Mouse (Mus musculus): ENCODE data around the gene Gm20741. TPM values are rescaled to one million over a fixed set of nuclear protein-coding genes. Genes with fewer than 3 reads are reported as not detected.

Gene Gm20741
- not detected for total RNA-seq (2021)

DNA sequence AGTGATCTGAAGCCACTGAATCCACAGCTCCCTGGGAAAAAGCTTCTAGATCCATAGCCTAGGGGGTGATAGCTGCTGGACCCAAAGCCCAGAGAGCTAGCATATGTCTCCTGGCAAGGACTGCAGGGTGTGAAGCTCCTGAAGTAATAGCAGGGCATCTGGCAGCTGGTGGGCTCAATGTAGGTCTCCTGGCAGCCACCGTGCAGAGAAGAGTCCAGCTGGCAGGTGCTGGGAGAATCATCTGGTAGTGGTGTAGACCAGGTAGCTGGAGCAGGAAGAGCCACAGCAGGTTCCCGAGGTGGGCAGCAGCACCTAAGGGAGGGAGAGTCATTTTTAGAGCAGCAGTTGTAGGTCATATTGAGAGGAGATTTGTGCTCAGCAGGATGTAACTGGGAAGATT lies at the start of gene Gm20741:
Gene Gm20741, minus strand, starts transcription at position 394 of the 400 bp plus-strand sequence.
- intact Hi-C loops (cut with DNase I): no loop called here
- no peak for DNase-seq (ENCODE audit: extremely low spot score in 1 of 2, low spot score in 2 of 2)

DNA sequence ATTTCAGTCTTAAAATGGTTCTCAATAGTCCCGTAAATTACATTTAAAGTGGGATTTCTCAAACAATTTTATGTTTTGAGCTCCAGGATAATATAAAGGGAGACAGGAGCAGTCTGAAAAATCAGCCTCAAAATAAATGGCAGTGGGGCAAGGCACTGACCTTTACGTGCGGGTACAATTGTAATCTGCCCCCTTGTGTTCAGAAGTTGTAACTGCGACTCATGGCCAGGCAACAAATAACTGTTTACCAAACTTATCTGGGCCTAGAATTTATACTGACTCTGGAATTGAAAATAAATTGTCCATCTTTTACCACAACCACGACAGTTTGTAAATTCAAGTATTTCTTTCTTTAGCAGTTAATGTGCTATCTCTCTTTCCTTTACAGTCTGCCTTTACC lies 39.4 kb upstream of the Gm20741 start:
- intact Hi-C loops (cut with DNase I): no loop called here
- DNase-seq (ENCODE audit: extremely low spot score in 1 of 2, low spot score in 2 of 2): no peak

DNA sequence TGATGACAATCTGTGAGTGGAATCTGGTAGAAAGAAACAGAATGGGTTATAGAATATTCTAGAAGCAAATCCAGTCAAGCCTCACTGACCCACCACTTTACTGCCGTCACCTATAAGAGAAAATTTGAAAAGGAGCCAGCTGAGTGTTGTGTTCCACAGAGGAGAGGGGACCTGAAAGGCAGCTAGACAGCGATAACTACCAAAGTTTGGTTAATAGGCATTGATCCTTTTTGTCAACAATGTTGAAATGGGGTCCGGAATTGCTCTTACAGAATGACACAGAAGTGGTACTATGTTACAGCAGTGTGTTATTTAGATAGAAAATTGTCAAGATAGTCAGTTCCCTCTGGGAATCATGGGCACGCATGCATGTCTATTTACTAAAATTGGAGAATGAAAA lies 36.5 kb upstream of the Gm20741 start:
- intact Hi-C loops (cut with DNase I): no loop called here
- no peak for DNase-seq (ENCODE audit: extremely low spot score in 1 of 2, low spot score in 2 of 2)

DNA sequence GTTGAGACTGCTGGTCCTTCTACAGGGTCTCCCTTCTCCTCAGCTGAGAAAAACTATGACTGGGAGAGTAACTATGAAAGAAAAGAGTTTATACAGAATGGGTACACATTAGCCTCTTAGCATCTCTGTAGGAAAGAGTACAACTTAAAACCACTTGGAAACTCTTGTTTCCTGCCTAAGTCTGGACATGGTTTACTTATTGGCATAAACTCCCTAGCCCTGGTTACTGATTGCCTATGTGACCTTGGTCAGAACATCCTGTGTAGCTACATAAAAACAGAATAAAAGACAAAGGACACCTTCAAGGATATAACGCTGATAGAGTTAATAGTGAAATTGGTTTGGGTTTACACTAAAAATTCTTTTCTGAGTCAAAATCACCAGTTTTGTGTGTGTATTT lies 35.3 kb upstream of the Gm20741 start:
- intact Hi-C loops (cut with DNase I): no loop called here
- DNase-seq (ENCODE audit: extremely low spot score in 1 of 2, low spot score in 2 of 2): no peak

DNA sequence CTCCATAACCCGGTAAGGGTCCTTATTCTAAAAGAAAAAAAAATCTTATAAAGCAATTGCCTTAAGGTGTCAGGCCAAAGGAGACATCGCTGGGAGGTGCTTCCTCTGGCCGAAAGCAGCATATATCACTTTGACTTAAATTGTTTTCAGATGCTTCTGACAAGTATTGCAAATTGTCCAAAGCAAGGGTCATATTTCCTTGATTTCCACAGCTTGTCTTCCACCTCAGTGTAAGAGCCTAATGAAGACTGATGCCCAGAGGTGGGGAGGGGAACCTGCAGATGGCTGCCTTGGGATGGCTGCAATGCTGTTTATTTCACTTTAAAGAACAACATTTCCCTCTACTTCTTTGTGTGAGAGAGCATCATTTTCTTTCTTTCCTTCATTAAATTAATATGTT lies 15.0 kb upstream of the Gm20741 start:
- DNase-seq (ENCODE audit: extremely low spot score in 1 of 2, low spot score in 2 of 2): no peak
- intact Hi-C loops (cut with DNase I): no loop called here

DNA sequence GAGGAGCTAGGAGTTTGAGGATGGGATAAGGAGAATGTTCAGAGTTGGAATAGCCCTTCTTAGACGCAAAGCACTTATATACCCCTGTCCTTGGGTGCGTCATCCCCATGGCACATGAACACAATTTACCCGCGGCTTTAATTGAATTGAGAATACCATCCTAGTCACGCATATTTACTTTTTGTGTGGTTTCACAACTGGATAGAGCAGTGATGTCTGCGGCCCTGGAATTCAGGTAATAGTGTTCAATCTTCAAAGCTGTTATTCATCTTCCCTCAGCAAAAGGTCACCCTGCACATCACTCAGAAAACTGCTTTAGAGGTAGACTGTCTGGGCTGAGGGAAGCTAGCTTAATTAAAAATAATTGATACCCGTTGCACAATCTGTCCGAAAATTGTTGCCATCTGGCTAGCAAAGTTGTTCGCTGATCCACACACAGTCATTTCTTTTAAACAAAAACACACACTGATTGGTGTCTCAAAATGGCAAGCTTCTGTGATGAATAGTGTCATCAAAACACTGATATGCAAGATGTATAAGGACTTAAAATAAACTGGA lies 14.2 kb upstream of the Gm20741 start, which contains the start of gene Krtap14:
Gene Krtap14, minus strand, starts transcription at position 51 of the 558 bp plus-strand sequence.
- DNase-seq (ENCODE audit: extremely low spot score in 1 of 2, low spot score in 2 of 2): no peak
- intact Hi-C loops (cut with DNase I): no loop called here

DNA sequence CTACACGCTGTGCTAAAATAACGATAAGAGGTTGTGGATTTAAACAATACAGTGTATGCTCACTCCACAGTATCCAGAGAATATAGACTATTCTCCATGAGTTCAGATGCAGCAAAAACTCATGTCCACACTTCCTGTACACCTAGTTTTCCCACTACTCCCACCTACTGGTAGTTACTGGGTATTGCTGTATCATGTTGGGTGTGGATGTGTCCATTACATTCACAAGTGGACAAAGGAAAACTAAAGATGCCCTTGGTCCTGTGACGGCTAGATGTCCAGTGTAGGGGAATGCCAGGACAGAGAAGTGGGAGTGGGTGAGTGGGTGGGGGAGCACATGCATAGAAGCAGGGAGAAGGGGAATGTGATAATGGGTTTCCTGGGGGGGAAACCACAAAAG lies 11.7 kb upstream of the Gm20741 start:
- DNase-seq (ENCODE audit: extremely low spot score in 1 of 2, low spot score in 2 of 2): no peak

DNA sequence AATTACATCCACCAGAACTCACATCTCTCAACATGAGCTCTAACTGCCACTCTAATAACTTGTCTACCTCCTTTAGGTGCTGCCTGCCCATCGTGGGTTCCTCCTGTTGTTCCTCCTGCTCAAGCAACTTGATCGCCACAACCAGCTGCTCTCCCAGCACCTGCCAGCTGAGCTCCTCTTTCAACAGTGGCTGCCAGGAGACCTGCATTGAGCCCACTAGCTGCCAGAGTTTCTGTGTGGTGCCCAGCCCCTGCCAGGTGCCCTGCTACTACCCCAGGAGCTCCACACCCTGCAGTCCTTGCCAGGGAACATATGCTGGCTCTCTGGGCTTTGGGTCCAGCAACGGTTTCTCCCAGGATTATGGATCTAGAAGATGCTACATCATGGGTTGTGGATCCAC lies 8.0 kb upstream of the Gm20741 start, which contains the start of gene Krtap15:
Gene Krtap15, plus strand, starts transcription at position 150 of the 400 bp plus-strand sequence.
- intact Hi-C loops (cut with DNase I): no loop called here
- no peak for DNase-seq (ENCODE audit: extremely low spot score in 1 of 2, low spot score in 2 of 2)

More for the DNA sequence above, 11.7 kb upstream of the Gm20741 start:
- intact Hi-C loops (cut with DNase I): no loop called here

DNA sequence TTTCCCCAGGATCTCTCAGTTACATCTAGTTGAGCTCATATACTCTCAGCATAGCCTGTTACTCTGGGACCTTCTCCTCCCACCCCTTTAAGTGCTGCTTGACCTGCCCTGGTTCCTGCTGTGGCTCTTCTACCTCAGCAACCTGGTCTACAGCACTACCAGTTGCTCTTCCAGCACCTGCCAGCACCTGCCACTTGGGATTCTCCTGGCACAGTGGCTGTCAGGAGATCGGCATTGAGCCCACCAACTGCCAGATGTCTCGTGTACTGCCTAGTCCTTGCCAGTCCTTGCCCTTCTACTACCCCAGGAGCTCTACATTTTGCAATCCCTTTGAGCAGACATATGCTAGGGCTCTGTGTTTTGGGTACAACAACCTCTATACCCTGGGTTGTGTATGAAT lies 25.2 kb downstream of the Gm20741 start:
- intact Hi-C loops (cut with DNase I): no loop called here
- DNase-seq (ENCODE audit: extremely low spot score in 1 of 2, low spot score in 2 of 2): no peak

DNA sequence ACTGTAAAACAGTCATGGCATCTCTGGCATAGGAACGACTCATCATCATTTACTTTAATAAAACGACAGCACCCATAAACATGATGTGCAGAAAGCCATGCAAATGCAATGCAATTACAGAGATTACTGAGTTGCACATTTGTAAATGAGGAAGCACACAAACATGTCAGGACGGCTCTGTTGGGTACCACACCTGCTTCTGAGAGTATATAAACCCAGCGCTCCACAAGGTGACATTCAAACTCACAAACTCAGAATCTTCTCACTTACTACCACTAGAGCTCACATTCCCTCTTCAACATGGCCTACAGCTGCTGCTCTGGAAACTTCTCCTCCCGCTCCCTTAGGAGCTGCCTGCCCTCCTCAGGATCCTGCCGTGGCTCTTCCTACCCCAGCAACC lies 34.4 kb downstream of the Gm20741 start, which contains the start of gene Gm5965:
Gene Gm5965, plus strand, starts transcription at position 301 of the 400 bp plus-strand sequence.
- intact Hi-C loops (cut with DNase I): no loop called here
- no peak for DNase-seq (ENCODE audit: extremely low spot score in 1 of 2, low spot score in 2 of 2)

DNA sequence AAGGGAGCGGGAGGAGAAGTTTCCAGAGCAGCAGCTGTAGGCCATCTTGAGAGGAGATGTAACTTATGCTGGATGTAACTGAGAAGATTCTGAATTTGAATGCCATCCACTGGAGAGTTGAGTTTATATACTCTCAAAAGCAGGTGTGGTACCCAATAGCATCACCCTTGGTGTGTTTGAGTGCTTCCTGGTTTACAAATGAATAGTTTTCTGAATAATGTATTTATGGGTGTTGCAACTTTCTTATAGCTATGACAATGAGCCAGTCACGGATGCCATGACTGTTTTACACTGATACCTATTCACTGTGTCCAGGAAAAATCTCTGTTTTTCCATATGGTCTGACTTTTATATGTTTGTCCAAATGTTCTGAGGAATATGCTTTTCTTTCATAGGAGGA lies 37.9 kb downstream of the Gm20741 start, which contains the start of gene 2310057N15Rik:
Gene 2310057N15Rik, minus strand, starts transcription at position 101 of the 400 bp plus-strand sequence.
- DNase-seq (ENCODE audit: extremely low spot score in 1 of 2, low spot score in 2 of 2): no peak
- intact Hi-C loops (cut with DNase I): no loop called here

Other genes with a start within 250 kb of the Gm20741 start
- not detected for gene Cldn8, start 249.0 kb downstream of the Gm20741 start, total RNA-seq (2021)
- not detected for gene Krtap24-1, start 199.9 kb downstream of the Gm20741 start, total RNA-seq (2021)
- not detected for gene 2310079G19Rik, start 184.6 kb downstream of the Gm20741 start, total RNA-seq (2021)
- not detected for gene Krtap26-1, start 164.4 kb downstream of the Gm20741 start, total RNA-seq (2021)
- not detected for gene Krtap27-1, start 140.5 kb downstream of the Gm20741 start, total RNA-seq (2021)
- not detected for gene 2310061N02Rik, start 104.3 kb downstream of the Gm20741 start, total RNA-seq (2021)
- not detected for gene Krtap13-1, start 83.4 kb downstream of the Gm20741 start, total RNA-seq (2021)
- gene Krtap13, start 60.6 kb downstream of the Gm20741 start, total RNA-seq (2021): not detected
- gene 2310034C09Rik, start 53.4 kb downstream of the Gm20741 start, total RNA-seq (2021): not detected
- gene 2310057N15Rik, start 38.0 kb downstream of the Gm20741 start, total RNA-seq (2021): not detected
- not detected for gene Gm5965, start 34.3 kb downstream of the Gm20741 start, total RNA-seq (2021)
- gene Krtap15, start 8.0 kb upstream of the Gm20741 start, total RNA-seq (2021): not detected
- gene Krtap14, start 13.9 kb upstream of the Gm20741 start, total RNA-seq (2021): not detected
- not detected for gene Krtap19-1, start 57.2 kb upstream of the Gm20741 start, total RNA-seq (2021)
- not detected for gene Krtap19-2, start 62.0 kb upstream of the Gm20741 start, total RNA-seq (2021)
- not detected for gene Krtap19-3, start 65.8 kb upstream of the Gm20741 start, total RNA-seq (2021)
- not detected for gene Krtap19-4, start 72.9 kb upstream of the Gm20741 start, total RNA-seq (2021)
- gene Krtap19-5, start 84.2 kb upstream of the Gm20741 start, total RNA-seq (2021): not detected
- not detected for gene Krtap19-9b, start 120.0 kb upstream of the Gm20741 start, total RNA-seq (2021)
- not detected for gene Krtap16-3, start 150.7 kb upstream of the Gm20741 start, total RNA-seq (2021)
- not detected for gene Krtap22-2, start 198.5 kb upstream of the Gm20741 start, total RNA-seq (2021)
- gene Gm10229, start 203.1 kb upstream of the Gm20741 start, total RNA-seq (2021): not detected
- not detected for gene Krtap6-1, start 219.5 kb upstream of the Gm20741 start, total RNA-seq (2021)
- gene Gm10228, start 229.3 kb upstream of the Gm20741 start, total RNA-seq (2021): not detected
- gene Krtap6-5, start 235.7 kb upstream of the Gm20741 start, total RNA-seq (2021): not detected

All from left cerebral cortex, postnatal 10 days (tissue).